Mouse (Mus musculus) stomach, embryonic 15.5 days (tissue): ENCODE data around the gene Mnt. TPM values are rescaled to one million over a fixed set of nuclear protein-coding genes. Genes with fewer than 3 reads are reported as not detected.

Source experiments
- ATAC-seq: fragments of 200-750 bp; cut with Nextera tagmentation; 2 replicates; pipeline ENCODE4 v1.8.0; 2017; ENCODE audit warnings: low read depth, moderate number of reproducible peaks, moderate TSS enrichment; ENCODE audit not compliant: insufficient read depth, low FRiP score
- H3K27ac ChIP-seq: fragments of 300-500 bp; sonication (generic); 2 replicates; pipeline ENCODE4 v1.5.1; 2015; ENCODE audit warnings: mild to moderate bottlenecking, inconsistent platforms
- H3K27me3 ChIP-seq: fragments of 300-500 bp; sonication (generic); replicated peaks from 2 replicates; pipeline ENCODE4 v1.6.1; 2015; ENCODE audit warnings: inconsistent platforms
- H3K36me3 ChIP-seq: fragments of 300-500 bp; sonication (generic); 2 replicates; pipeline ENCODE4 v1.6.1; 2015; ENCODE audit warnings: inconsistent platforms
- H3K4me1 ChIP-seq: fragments of 300-500 bp; sonication (generic); 2 replicates; pipeline ENCODE4 v1.6.1; 2015; ENCODE audit warnings: inconsistent platforms
- H3K4me2 ChIP-seq: fragments of 300-500 bp; sonication (generic); 2 replicates; pipeline ENCODE4 v1.6.1; 2015; ENCODE audit warnings: mild to moderate bottlenecking, inconsistent platforms
- H3K4me3 ChIP-seq: fragments of 300-500 bp; sonication (generic); replicated peaks from 2 replicates; pipeline ENCODE4 v1.5.1; 2015; ENCODE audit warnings: inconsistent platforms
- H3K9ac ChIP-seq: fragments of 300-500 bp; sonication (generic); 2 replicates; pipeline ENCODE4 v1.6.1; 2015; ENCODE audit warnings: inconsistent platforms
- H3K9me3 ChIP-seq: fragments of 300-500 bp; sonication (generic); 2 replicates; pipeline ENCODE4 v1.6.1; 2016; ENCODE audit warnings: inconsistent platforms
- WGBS: fragments of 180-500 bp; shearing (Covaris S2); methylation state at CpG from one replicate; pipeline ENCODE4 v1.1.7; 2015; 5-methylcytosine and 5-hydroxymethylcytosine counted together
- polyA plus RNA-seq: library from polyadenylated mRNA; unstranded; fragments of >200 nt; fragmentation: Nextera tagmentation; extraction: Ambion mirVana; gene quantifications from 2 replicates; pipeline ENCODE4 v1.2.1, GENCODE M21; 2015

Mnt gene
- polyA plus RNA-seq, 1 experiment from 2014 or later = 3.9 TPM

DNA sequence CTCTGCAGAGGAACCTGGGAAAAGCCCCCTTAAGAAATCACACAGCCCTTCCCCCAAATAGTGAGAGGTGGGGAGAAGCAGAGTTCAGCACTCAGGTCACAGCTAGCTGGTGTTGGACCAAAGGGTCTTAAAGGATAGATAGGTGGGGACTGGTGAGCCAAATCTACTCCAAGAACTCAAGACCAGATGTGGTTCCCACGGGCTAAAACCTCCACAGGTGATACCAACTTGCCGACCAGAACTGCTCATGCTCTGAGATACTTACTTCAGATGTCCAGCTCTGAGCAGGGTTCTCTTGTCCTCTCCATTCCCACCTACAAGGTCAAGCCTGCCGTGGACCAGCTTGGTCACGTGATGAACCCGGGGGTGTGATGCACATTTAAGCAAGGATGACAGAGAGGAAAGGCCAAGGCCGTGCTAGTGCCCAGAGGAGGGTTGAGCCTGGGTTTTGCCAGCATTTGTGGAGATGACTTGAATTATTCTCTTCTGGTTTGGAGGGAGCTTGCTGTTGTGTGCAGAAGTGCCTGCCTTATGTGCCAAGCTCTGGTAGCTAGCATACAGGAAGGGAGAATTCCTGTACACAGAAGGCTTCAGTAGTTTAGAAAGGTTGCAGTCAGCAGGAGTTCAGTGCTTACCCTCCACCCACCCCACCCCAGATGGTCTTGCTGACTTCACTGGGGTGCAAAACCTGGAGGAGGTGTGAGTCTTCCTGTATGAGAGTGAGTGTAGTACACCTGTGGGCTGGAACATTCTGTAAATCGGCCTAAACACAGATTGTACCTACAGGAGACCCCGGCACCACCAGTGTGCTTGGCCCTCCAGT, 3.0 kb downstream of the Mnt start:
- H3K27ac ChIP-seq = peak overlapping the region; percentile 55; the same call in 1 of the 2 replicates
- no peak for ATAC-seq
- H3K27me3 ChIP-seq = no peaks in the 10 kb centered on the region; the same call in 1 of the 2 replicates
- H3K9ac ChIP-seq = no peak overlapping the region
- H3K9me3 ChIP-seq = no peaks in the 10 kb centered on the region
- no peaks in the 10 kb centered on the region for H3K36me3 ChIP-seq
- peak overlapping the region; percentile 72; the same call in 1 of the 2 replicates for H3K4me3 ChIP-seq
- WGBS = 70% methylated on average over 8 of the region's 8 CpGs
- H3K4me1 ChIP-seq = peaks cover 41% of the 10 kb centered on the region
- H3K4me2 ChIP-seq = peak overlapping the region; percentile 86

DNA sequence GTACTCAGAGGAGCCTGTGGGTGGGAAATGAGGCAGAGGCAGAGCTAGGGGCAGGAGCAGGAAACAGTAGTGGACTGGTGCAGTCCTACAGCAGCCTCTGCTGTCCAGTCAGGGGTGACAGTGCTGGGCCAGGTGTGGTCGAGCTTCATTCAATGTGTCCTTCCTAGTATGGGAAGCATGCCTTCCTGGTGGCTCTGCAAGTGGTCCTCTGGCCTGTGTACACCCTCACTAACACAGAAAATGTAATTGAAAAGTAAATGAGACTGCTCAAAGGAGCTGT, 3.6 kb downstream of the Mnt start:
- H3K4me3 ChIP-seq = no peak overlapping the region

DNA sequence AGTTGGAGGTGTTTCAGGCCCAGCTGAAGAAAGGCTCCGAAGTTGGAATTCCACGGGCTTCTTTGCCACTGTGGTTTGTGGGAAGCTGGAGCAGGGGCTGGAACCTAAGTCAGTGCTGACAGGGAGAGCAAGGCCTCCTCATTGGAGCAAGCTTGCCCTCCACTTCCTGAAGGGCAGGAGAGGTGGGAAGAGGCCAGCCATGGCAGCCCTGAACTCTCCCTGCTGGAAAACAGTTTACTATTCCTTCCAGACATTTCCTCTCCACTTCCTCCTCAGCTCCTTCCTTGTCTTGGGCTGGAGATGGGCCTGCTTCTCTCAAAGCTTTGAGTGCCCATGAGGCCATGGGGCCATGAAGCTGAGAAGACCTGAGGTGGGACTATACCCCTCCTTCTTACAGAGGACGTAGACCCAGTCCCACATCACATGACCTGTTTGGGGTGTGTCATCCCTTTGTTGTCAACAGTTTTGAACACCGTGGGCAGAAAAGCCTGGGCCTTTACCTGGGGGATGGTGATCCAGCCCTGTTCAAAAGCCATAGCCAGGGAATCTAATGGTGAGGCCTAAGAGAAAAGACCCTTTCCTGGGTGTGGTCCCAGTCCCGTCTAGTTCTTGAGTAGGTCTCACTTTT, 4.0 kb downstream of the Mnt start:
- Histone ChIP-seq H3K4me3 (no peak overlapping the region), H3K4me2 (no peak overlapping the region), H3K9me3 (no peaks in the 10 kb centered on the region), H3K27ac (peak overlapping the region; percentile 55; the same call in 1 of the 2 replicates), H3K4me1 (peaks cover 40% of the 10 kb centered on the region), H3K36me3 (no peaks in the 10 kb centered on the region), H3K27me3 (no peaks in the 10 kb centered on the region), H3K9ac (no peak overlapping the region)
- no peak for ATAC-seq
- 43% methylated on average over 5 of the region's 5 CpGs for WGBS

More for the DNA sequence above, 3.6 kb downstream of the Mnt start:
- H3K9me3 ChIP-seq = no peaks in the 10 kb centered on the region
- peaks cover 42% of the 10 kb centered on the region for H3K4me1 ChIP-seq
- no peak overlapping the region for H3K9ac ChIP-seq
- peak overlapping the region; percentile 55; the same call in 1 of the 2 replicates for H3K27ac ChIP-seq
- no peaks in the 10 kb centered on the region for H3K27me3 ChIP-seq
- no peak overlapping the region for H3K4me2 ChIP-seq
- ATAC-seq = no peak
- no peaks in the 10 kb centered on the region for H3K36me3 ChIP-seq
- 50% methylated on average over 1 of the region's 1 CpGs for WGBS

DNA sequence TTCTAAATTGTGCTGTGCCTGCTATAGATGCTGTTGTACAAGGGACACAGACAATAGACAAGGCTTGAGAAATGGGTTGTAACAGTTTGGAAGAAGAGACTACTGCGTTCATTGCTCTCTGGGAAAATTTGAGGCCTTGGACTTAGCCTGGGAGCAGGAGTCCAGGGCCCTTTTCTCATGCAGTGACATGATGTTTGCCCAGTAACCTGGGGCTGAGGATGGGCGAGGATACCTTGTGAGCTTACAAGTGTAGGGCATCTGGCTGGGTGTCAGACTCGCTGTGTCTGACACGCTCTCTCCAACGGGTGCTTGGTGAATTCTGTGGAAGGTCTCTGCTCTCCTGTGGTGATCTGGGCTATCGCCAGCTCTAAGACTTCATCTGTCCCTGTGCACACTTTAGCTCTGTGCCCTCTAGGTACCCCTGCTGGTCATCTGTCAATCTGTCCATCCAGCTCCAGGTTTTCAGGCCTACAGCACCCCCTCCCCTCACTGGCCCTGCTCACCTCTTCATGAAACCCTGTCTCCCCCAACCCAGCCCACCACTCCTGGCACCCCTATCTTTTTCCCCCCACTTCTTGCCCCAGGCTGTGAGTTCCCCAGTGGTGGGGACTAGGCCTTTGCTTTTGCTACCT, 5.0 kb downstream of the Mnt start:
- no peak overlapping the region for H3K4me2 ChIP-seq
- peaks cover 40% of the 10 kb centered on the region for H3K4me1 ChIP-seq
- WGBS = 88% methylated on average over 6 of the region's 6 CpGs
- no peak overlapping the region for H3K4me3 ChIP-seq
- no peaks in the 10 kb centered on the region for H3K9me3 ChIP-seq
- no peak for ATAC-seq
- H3K9ac ChIP-seq = no peak overlapping the region
- no peaks in the 10 kb centered on the region for H3K27me3 ChIP-seq
- no peak overlapping the region for H3K27ac ChIP-seq
- no peaks in the 10 kb centered on the region for H3K36me3 ChIP-seq

DNA sequence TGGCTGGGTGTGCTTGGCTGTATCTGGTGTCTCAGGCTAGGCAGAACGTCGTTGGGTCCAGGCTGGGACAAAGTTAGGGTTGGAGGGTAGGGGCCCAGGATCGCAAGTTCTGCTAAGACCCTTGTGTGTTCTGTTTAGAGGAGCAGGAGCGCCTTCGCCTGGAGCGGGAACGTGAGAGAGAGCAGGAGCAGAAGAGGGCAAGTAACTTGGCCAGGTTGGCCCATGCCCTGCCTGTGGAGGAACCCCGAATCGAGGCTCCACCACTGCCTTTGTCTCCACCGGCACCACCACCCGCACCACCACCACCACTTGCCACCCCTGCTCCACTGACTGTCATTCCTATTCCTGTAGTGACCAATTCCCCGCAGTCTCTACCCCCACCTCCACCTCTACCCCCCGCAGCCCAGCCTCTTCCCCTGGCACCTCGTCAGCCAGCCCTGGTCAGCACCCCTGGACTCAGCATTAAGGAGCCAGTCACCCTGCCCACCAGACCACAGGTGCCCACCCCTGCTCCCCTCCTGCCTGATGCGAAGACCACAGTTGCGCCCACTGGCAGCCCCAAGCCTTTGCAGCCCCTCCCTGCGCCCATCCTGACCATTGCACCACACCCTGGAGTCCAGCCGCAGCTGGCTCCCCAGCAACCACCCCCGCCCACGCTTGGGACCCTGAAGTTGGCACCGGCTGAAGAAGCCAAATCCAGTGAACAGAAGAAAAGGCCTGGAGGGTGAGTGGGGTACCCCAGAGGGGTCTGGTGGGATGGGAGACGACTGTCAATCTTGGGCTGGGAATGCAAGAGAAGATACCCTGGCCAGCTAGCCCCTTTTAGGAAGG, 5.7 kb downstream of the Mnt start:
- no peak overlapping the region for H3K4me3 ChIP-seq
- H3K9me3 ChIP-seq = no peaks in the 10 kb centered on the region
- ATAC-seq = no peak
- H3K27me3 ChIP-seq = no peaks in the 10 kb centered on the region
- 0 out of 2 replicates have a peak overlapping the region, but pooled peaks have one; percentile 98 for H3K27ac ChIP-seq
- H3K36me3 ChIP-seq = no peaks in the 10 kb centered on the region
- no peak overlapping the region for H3K9ac ChIP-seq
- H3K4me2 ChIP-seq = no peak overlapping the region
- H3K4me1 ChIP-seq = peaks cover 40% of the 10 kb centered on the region
- 93% methylated on average over 22 of the region's 22 CpGs for WGBS

DNA sequence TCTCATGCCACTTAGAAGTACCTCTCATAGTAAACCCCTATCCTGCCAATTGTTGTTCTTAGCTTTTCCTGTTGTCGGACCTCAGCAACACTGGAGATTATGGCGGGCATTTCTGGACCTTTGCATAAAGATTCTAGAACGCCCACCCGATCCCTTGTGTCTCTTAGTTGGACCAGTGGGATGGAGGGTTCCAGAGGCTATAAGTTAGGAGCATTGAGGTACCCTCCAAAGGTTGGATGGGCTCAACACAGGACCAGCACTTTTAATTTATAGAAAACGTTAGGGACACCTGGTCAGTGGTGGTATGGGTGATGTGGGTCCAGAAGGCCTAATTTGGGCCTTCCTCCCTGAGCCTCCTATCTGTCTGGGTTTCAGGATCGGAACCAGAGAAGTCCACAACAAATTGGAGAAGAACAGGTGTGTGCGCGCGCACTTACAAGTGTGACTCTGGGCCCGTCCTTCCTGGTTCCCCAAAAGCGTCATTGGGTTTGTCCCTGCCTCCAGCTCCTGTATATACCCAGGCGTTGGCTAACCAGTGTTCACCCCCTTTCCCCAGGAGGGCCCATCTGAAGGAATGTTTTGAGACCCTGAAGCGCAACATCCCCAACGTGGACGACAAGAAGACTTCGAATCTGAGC, 6.5 kb downstream of the Mnt start:
- peaks cover 40% of the 10 kb centered on the region for H3K4me1 ChIP-seq
- WGBS = 42% methylated on average over 16 of the region's 16 CpGs

DNA sequence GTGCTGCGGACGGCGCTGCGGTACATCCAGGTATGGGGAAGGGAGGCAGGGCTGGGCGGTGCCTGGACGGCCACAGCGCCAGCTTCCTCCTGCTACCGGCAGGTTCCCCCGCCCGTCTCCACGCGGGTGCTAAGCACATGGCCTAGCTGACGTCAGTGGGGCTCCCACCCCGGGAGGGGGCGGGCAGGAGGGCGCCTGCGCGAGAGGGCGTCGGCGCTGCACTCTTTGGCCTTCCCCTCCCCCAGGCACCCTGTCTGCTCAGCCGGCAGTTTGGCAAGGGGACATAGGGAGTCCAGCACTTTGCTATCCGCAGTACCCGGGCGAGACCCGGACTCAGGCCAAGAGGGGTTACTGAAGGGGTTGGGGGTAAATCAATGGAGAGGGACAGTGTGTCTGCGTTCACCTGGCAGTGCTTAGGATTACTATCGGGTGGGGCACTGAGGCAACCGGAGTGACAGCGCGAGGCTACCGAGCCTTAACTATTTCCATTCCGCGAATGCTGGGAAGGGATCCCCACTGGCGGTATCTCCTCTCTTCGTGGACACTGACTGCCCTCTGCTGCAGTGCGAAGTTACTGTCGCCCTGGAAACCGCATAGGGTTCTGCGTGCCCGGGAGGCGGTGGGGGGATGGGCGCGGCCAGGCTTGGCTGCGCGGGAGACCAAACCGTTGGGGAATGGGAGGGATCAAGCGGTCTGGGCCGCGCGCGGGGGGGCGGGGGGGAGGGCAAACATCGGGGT, 7.1 kb downstream of the Mnt start:
- Histone ChIP-seq H3K36me3 (peaks cover 3% of the 10 kb centered on the region), H3K4me2 (peak overlapping the region; percentile 90), H3K4me3 (peak overlapping the region; percentile 57), H3K9ac (peak overlapping the region; percentile 50), H3K9me3 (no peaks in the 10 kb centered on the region), H3K4me1 (peaks cover 41% of the 10 kb centered on the region), H3K27me3 (no peaks in the 10 kb centered on the region), H3K27ac (peak overlapping the region; percentile 98)
- under 1% methylated on average over 43 of the region's 54 CpGs for WGBS
- peak; percentile 83 for ATAC-seq

More for the DNA sequence above, 6.5 kb downstream of the Mnt start:
- Histone ChIP-seq H3K36me3 (no peaks in the 10 kb centered on the region), H3K9me3 (no peaks in the 10 kb centered on the region), H3K4me3 (peak overlapping the region; percentile 57), H3K9ac (peak overlapping the region; percentile 50; the same call in 1 of the 2 replicates), H3K27ac (peak overlapping the region; percentile 98), H3K4me2 (peak overlapping the region; percentile 90), H3K27me3 (no peaks in the 10 kb centered on the region)
- no peak for ATAC-seq

DNA sequence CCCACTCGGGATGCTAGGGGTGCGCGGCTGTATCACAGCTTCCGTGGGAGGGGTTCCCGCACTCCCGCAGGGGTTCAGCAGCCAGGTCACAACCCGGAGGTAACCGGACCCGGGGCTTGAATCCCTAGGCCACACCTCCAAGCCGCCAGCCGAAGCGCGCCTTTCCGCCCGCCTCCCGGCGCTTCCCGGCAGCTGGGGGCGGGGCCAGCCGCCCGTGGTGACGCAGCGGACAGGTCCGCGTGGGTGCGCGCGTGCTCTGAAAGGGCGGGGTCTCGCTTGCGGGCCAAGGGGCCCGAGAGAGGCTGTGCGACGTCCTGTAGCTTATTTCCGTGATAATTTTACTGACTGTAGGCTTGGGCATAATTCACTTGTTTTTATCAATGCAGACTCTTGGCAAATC, 7.7 kb downstream of the Mnt start:
- H3K9ac ChIP-seq = peak overlapping the region; percentile 50
- H3K36me3 ChIP-seq = peaks cover 4% of the 10 kb centered on the region
- H3K27me3 ChIP-seq = no peaks in the 10 kb centered on the region
- WGBS = under 1% methylated on average over 33 of the region's 35 CpGs
- H3K9me3 ChIP-seq = no peaks in the 10 kb centered on the region
- peak; percentile 72 for ATAC-seq
- H3K4me3 ChIP-seq = peak overlapping the region; percentile 57
- peaks cover 40% of the 10 kb centered on the region for H3K4me1 ChIP-seq
- H3K27ac ChIP-seq = peak overlapping the region; percentile 98
- peak overlapping the region; percentile 90 for H3K4me2 ChIP-seq

DNA sequence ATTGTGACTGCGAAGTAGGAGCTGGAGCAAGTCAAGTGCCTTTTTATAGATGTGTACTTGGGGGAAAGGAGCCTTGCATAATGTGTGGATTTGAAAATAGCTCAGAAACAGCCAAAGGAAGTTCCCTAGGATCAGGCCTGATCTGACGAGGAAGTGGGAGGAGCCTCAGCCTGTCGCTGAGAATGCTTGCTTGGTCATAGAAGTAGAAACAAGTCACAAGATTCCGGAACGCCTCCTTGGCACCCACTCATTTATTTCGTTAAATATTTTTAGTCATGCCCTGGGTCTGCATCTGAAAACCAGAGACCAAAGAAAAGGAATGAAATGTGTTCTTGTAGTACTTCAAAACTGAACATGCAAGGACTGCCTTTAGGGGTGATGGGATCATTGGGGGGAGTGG, 8.3 kb downstream of the Mnt start:
- Histone ChIP-seq H3K4me3 (peak overlapping the region; percentile 57; the same call in 1 of the 2 replicates), H3K36me3 (peaks cover 4% of the 10 kb centered on the region), H3K9ac (no peak overlapping the region; the same call in 1 of the 2 replicates), H3K9me3 (no peaks in the 10 kb centered on the region), H3K27me3 (no peaks in the 10 kb centered on the region), H3K4me1 (peaks cover 35% of the 10 kb centered on the region), H3K27ac (peak overlapping the region; percentile 98), H3K4me2 (peak overlapping the region; percentile 90)
- no peak for ATAC-seq
- 28% methylated on average over 6 of the region's 6 CpGs for WGBS

DNA sequence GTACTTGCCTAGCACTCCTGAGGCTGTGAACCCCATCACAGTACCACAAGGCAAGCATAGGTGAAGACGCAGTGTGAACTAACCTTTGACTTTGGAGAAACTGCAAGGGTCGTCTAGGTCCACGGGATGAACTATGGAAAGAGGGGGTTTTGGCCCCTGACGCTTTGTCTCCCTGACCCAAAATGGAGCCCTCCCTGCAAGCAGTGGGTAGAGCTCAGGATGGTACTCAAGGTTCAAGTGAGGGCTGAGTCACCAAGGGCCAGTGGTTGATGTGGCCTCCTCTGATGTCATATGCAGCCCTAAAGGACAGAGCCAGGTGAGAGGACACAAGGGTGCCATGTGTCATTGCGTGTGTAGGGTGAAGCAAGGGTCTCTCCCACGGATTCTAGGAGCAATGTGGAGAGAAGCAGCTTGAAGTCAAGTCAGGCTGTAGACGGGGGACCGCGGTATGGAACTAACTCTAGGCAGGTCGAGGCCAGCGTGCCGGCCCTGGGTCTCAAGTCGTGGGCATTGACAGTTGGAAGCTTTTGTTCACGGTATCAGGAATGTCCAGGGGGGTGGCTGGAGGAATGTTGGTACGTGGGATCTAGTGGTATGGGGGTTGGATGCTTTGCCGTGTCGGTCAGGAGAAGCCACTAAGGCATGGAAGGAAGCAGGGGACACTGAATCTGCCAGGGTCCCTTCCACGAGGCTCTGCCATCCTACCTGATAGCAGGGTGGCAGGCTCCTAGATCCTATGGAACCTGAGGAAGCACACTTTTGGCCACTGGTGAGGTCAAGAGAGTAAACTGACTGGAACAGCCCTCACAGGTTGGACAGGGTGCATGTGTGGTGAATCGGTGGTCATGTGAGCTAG, 9.4 kb downstream of the Mnt start:
- H3K4me1 ChIP-seq = peaks cover 26% of the 10 kb centered on the region
- 92% methylated on average over 19 of the region's 19 CpGs for WGBS

More for the DNA sequence above, 9.4 kb downstream of the Mnt start:
- no peak for ATAC-seq
- no peak overlapping the region for H3K4me3 ChIP-seq
- no peak overlapping the region for H3K4me2 ChIP-seq
- no peak overlapping the region for H3K9ac ChIP-seq
- H3K9me3 ChIP-seq = no peaks in the 10 kb centered on the region
- no peak overlapping the region for H3K27ac ChIP-seq
- H3K27me3 ChIP-seq = no peaks in the 10 kb centered on the region
- peaks cover 12% of the 10 kb centered on the region for H3K36me3 ChIP-seq
